Mouse (Mus musculus) lung, postnatal 4 days (tissue): ENCODE measurements at regions not wholly inside any gene's neighbourhood (a gene's known extent, or its start where the extent isn't known, plus 50 kb on each side); places are given as distances from the start of the nearest gene placed in this dataset.

Source experiments
- DNase-seq, 2 experiments: peaks; one replicate each; pipeline ENCODE4 v3.0.0; 2021

- DNase-seq: no peak
These were observed 535.3 kb upstream of the Adgrl3 start for GRCm38 (mm10) chr5:80484676-80485075.

- DNase-seq: no peak
These were observed 531.6 kb upstream of the Adgrl3 start for GRCm38 (mm10) chr5:80488332-80488731.

GRCm38 (mm10) chr5:80508672-80509071, 511.3 kb upstream of the Adgrl3 start:
- peak in 1 of 2 experiments; percentile 17 for DNase-seq

GRCm38 (mm10) chr5:80539997-80540396, 479.9 kb upstream of the Adgrl3 start:
- no peak for DNase-seq

GRCm38 (mm10) chr5:80551673-80552072, 468.3 kb upstream of the Adgrl3 start:
- DNase-seq: no peak

GRCm38 (mm10) chr5:80578741-80579140, 441.2 kb upstream of the Adgrl3 start:
- no peak for DNase-seq

- no peak for DNase-seq
These were observed 408.4 kb upstream of the Adgrl3 start for GRCm38 (mm10) chr5:80611571-80611970.

- no peak for DNase-seq
These were observed 392.7 kb upstream of the Adgrl3 start for GRCm38 (mm10) chr5:80627225-80627624.

- DNase-seq: no peak
These were observed 360.9 kb upstream of the Adgrl3 start for GRCm38 (mm10) chr5:80659043-80659442.

- DNase-seq: no peak
These were observed 360.4 kb upstream of the Adgrl3 start for GRCm38 (mm10) chr5:80659530-80659929.

- no peak for DNase-seq
These were observed 349.5 kb upstream of the Adgrl3 start for GRCm38 (mm10) chr5:80670258-80670947.

GRCm38 (mm10) chr5:80683431-80683830, 336.5 kb upstream of the Adgrl3 start:
- DNase-seq: no peak

- no peak for DNase-seq
These were observed 319.1 kb upstream of the Adgrl3 start for GRCm38 (mm10) chr5:80700848-80701247.

- no peak for DNase-seq
These were observed 315.2 kb upstream of the Adgrl3 start for GRCm38 (mm10) chr5:80704732-80705131.

- DNase-seq: no peak
These were observed 313.3 kb upstream of the Adgrl3 start for GRCm38 (mm10) chr5:80706645-80707056.
